Mouse (Mus musculus): ENCODE data around the gene 4921524J17Rik.

The 4921524J17Rik gene

GRCm38 (mm10) chr8:85379142-85379781, 53.4 kb downstream of the 4921524J17Rik start:
- DNase-seq = peak; percentile 64

GRCm38 (mm10) chr8:85376516-85376915, 56.1 kb downstream of the 4921524J17Rik start:
- no peak for DNase-seq

- DNase-seq = no peak
Measured at GRCm38 (mm10) chr8:85374286-85374685, 58.3 kb downstream of the 4921524J17Rik start.

GRCm38 (mm10) chr8:85373435-85374039, 59.1 kb downstream of the 4921524J17Rik start:
- no peak for DNase-seq

GRCm38 (mm10) chr8:85372465-85372839, 60.2 kb downstream of the 4921524J17Rik start:
- no peak for DNase-seq

- no peak for DNase-seq
Measured at GRCm38 (mm10) chr8:85371736-85372464, 60.7 kb downstream of the 4921524J17Rik start.

- DNase-seq = no peak
Measured at GRCm38 (mm10) chr8:85365176-85365575, 67.5 kb downstream of the 4921524J17Rik start.

GRCm38 (mm10) chr8:85364628-85365027, 68.0 kb downstream of the 4921524J17Rik start:
- DNase-seq = no peak

GRCm38 (mm10) chr8:85363406-85363805, 69.2 kb downstream of the 4921524J17Rik start:
- DNase-seq = no peak

- DNase-seq = no peak
Measured at GRCm38 (mm10) chr8:85362211-85362610, 70.4 kb downstream of the 4921524J17Rik start.
